Mouse (Mus musculus): ENCODE results near the gene Ninj2.

DNA sequence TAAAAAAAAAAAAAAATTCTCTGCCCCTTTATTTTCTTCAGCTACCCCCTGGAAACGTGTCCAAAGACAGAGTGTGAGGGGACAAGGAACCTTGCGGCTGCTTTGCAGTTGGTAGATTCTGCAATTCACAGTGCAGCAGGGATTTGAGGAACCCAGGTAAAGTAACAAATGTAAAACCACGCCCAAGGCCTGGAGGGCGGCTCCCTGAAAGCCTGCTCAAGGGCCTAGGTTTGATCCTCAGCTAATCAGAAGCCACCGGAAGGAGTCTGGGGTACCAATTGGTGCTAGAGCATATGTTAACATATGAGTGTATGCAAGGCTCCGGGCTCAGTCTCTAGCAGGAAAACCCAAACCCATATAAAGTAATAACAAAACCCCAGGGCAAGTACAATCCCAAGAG is 9.7 kb upstream of the Ninj2 start:
- no peak for TF ChIP-seq POLR2A (IDR thresholded peaks at IDR 0.05; ENCODE audit: control insufficient read depth in 1 of 2, insufficient read depth in 1 of 2, low read depth in 1 of 2, low read length in 2 of 2, poor library complexity in 1 of 2)
- no peak for TF ChIP-seq CTCF (IDR thresholded peaks at IDR 0.05 in 2 of 3, conservative IDR thresholded peaks at IDR 0.05 in 1 of 3; ENCODE audit: control insufficient read depth in 1 of 3, insufficient read depth in 1 of 3, low read depth in 2 of 3, low read length in 3 of 3, poor library complexity in 1 of 3, severe bottlenecking in 1 of 3)
- TF ChIP-seq EP300 (IDR thresholded peaks at IDR 0.05; ENCODE audit: low read depth in 1 of 2, low read length in 2 of 2), result no peak
- no peak for TF ChIP-seq ZNF384 (IDR thresholded peaks at IDR 0.05; ENCODE audit: low read depth, low read length)
- TF ChIP-seq JUND (IDR thresholded peaks at IDR 0.05; ENCODE audit: low read depth, low read length), result no peak
- no peak for TF ChIP-seq TCF12 (IDR thresholded peaks at IDR 0.05; ENCODE audit: low read depth, low read length)
- no peak for TF ChIP-seq ELF1 (IDR thresholded peaks at IDR 0.05; ENCODE audit: low read depth, low read length)
- TF ChIP-seq MAZ (IDR thresholded peaks at IDR 0.05; ENCODE audit: low read depth, low read length), result no peak
- no peak for TF ChIP-seq ETS1 (IDR thresholded peaks at IDR 0.05; ENCODE audit: low read depth, low read length)
- TF ChIP-seq HCFC1 (IDR thresholded peaks at IDR 0.05; ENCODE audit: low read depth, low read length), result no peak
- TF ChIP-seq POLR2AphosphoS5 (IDR thresholded peaks at IDR 0.05; ENCODE audit: borderline replicate concordance, low read depth, low read length), result no peak

Data from MEL (cell line).